Mouse (Mus musculus) heart, postnatal 0 days (tissue): Measurements from ENCODE around the gene 4933427I04Rik. TPM values are rescaled to one million over a fixed set of nuclear protein-coding genes. Genes with fewer than 3 reads are reported as not detected.

Experiments
- ATAC-seq: fragments of 200-750 bp; cut with Nextera tagmentation; 2 replicates; pipeline ENCODE4 v1.8.0; 2017; ENCODE audit warnings: low read depth, moderate number of reproducible peaks, moderate library complexity; ENCODE audit not compliant: insufficient read depth
- DNase-seq: peaks from one replicate; pipeline ENCODE4 v3.0.0-alpha.2; 2016; ENCODE audit warnings: low spot score
- H3K27ac ChIP-seq: fragments of 300-500 bp; sonication (generic); 2 replicates; pipeline ENCODE4 v1.5.1; 2014; ENCODE audit warnings: low read depth, mild to moderate bottlenecking
- H3K27me3 ChIP-seq: fragments of 300-500 bp; sonication (generic); 2 replicates; pipeline ENCODE4 v1.6.1; 2014; ENCODE audit warnings: low read length, mixed read lengths; ENCODE audit not compliant: control insufficient read depth, insufficient read depth
- H3K36me3 ChIP-seq: fragments of 300-500 bp; sonication (generic); replicated peaks from 2 replicates; pipeline ENCODE4 v1.6.1; 2014; ENCODE audit warnings: low read length, mixed read lengths; ENCODE audit not compliant: control insufficient read depth, insufficient read depth
- H3K4me1 ChIP-seq: fragments of 300-500 bp; sonication (generic); 2 replicates; pipeline ENCODE4 v1.6.1; 2014; ENCODE audit warnings: antibody characterized with exemption; ENCODE audit not compliant: control insufficient read depth, insufficient read depth
- H3K4me2 ChIP-seq: fragments of 300-500 bp; sonication (generic); 2 replicates; pipeline ENCODE4 v1.6.1; 2014; ENCODE audit warnings: low read depth, mild to moderate bottlenecking, low read length, moderate library complexity
- H3K4me3 ChIP-seq: fragments of 300-500 bp; sonication (generic); 2 replicates; pipeline ENCODE4 v1.5.1; 2014; ENCODE audit warnings: low read depth, low read length
- H3K9ac ChIP-seq: fragments of 300-500 bp; sonication (generic); replicated peaks from 2 replicates; pipeline ENCODE4 v1.6.1; 2014; ENCODE audit warnings: low read depth, low read length, mixed read lengths
- H3K9me3 ChIP-seq: fragments of 300-500 bp; sonication (generic); replicated peaks from 2 replicates; pipeline ENCODE4 v1.6.1; 2016; ENCODE audit warnings: low read length; ENCODE audit not compliant: control insufficient read depth
- CTCF ChIP-seq: IDR thresholded peaks from 2 replicates; pipeline ENCODE4 v1.5.1; 2016; ENCODE audit warnings: antibody characterized with exemption, control low read depth, low read depth
- EP300 ChIP-seq: IDR thresholded peaks from 2 replicates; pipeline ENCODE4 v1.6.1; 2016; ENCODE audit warnings: antibody characterized with exemption, low read depth
- WGBS: fragments of 180-500 bp; shearing (Covaris S2); extraction: QIAGEN DNeasy Blood & Tissue Kit; methylation state at CpG from one replicate; pipeline ENCODE4 v1.1.7; 2014; 5-methylcytosine and 5-hydroxymethylcytosine counted together
- polyA plus RNA-seq: library from polyadenylated mRNA; unstranded; fragments of >200 nt; fragmentation: Nextera tagmentation; extraction: Ambion mirVana; gene quantifications from 2 replicates; pipeline ENCODE4 v1.2.1, GENCODE M21; 2015
- total RNA-seq: library from RNA; depleted of rRNA; stranded (reverse); fragments of >200 nt; gene quantifications from 2 replicates; pipeline ENCODE4 v1.2.3, GENCODE M21; 2014; ENCODE audit warnings: low replicate concordance

Gene 4933427I04Rik
- total and polyA plus RNA-seq, 2 experiments from 2014 or later: not detected

DNA sequence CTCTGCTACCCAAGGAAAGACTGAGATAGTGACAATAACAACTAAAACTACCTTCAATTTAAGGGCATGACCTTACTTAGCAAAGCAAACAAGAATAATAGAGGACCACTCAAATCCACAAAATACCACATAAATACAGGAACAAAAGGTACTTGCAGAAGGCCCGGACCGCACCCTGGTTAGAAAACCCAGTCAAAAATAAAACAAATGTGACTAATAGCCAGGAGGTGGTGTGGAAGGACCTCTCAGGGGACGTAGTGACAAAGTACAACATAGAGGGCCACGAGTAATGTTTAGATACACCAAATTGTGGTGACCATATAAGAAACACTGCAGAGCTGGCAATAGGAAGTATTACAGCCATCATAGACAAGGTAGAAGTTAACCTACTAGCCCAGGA is 34.8 kb downstream of the 4933427I04Rik start:
- 82% methylated on average over 4 of the region's 4 CpGs for WGBS
- H3K4me1 ChIP-seq: no peaks in the 10 kb centered on the region
- no peaks in the 10 kb centered on the region for H3K9me3 ChIP-seq
- TF ChIP-seq EP300 (no peak), CTCF (no peak)
- H3K4me3 ChIP-seq: no peak overlapping the region
- ATAC-seq: no peak
- no peaks in the 10 kb centered on the region for H3K36me3 ChIP-seq
- DNase-seq: no peak
- no peaks in the 10 kb centered on the region for H3K27me3 ChIP-seq
- H3K9ac ChIP-seq: no peak overlapping the region
- no peak overlapping the region for H3K27ac ChIP-seq
- no peak overlapping the region for H3K4me2 ChIP-seq

DNA sequence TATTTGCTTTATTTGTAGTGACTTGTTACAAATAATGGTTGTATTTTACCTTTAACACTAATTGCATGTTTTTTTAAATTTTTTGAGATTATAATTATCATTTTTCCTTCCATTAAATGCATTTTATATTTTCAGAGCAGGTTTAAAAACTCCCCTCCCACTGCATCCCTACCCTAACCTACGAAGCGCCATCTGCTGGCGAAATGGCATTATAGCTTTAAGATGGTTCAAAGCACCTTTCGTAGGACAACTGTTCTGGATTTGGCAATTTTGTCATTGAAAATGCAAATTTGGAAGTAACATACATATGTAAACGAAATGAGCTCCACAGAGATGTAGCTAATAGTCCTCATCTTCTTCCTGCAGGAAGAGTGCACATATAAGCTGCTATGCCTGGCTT is 39.2 kb downstream of the 4933427I04Rik start:
- ATAC-seq: no peak
- WGBS: 12% methylated on average over 5 of the region's 5 CpGs
- TF ChIP-seq EP300: no peak
- peak; percentile 83 for TF ChIP-seq CTCF

DNA sequence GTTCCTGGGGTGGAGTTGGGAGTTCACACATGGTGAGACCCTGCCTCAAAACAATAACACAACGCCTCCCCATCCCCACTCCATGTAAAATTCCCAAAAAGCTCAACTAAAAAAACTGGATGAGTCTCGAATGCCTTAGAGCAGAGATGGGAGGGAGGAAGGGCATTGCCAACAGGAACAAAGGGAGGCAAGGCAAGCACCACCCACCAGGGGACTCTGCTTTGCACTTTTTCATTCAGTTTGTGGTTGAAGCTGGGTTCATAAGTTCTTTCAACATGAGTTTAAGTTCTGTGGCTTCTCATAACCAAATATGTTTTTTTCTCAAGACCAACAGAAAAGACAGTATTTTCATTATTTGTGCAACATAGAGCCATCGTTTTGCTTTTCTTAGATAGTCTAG is 44.0 kb downstream of the 4933427I04Rik start:
- H3K27ac ChIP-seq: no peak overlapping the region; the same call in 1 of the 2 replicates
- H3K4me3 ChIP-seq: no peak overlapping the region
- DNase-seq: no peak
- H3K36me3 ChIP-seq: no peaks in the 10 kb centered on the region; the same call in 1 of the 2 replicates
- WGBS: 71% methylated on average over 3 of the region's 3 CpGs
- H3K27me3 ChIP-seq: no peaks in the 10 kb centered on the region
- TF ChIP-seq EP300 (no peak), CTCF (no peak)
- H3K4me2 ChIP-seq: no peak overlapping the region
- peaks cover 15% of the 10 kb centered on the region for H3K4me1 ChIP-seq
- H3K9ac ChIP-seq: no peak overlapping the region
- no peak for ATAC-seq
- H3K9me3 ChIP-seq: no peaks in the 10 kb centered on the region

More for the DNA sequence above, 39.2 kb downstream of the 4933427I04Rik start:
- no peak for DNase-seq
- no peak overlapping the region for H3K4me3 ChIP-seq
- H3K4me1 ChIP-seq: 0 out of 2 replicates have a peak, but pooled peaks cover 1% of the 10 kb centered on the region
- no peak overlapping the region for H3K9ac ChIP-seq
- H3K36me3 ChIP-seq: no peaks in the 10 kb centered on the region
- H3K9me3 ChIP-seq: no peaks in the 10 kb centered on the region
- H3K27ac ChIP-seq: no peak overlapping the region
- no peaks in the 10 kb centered on the region for H3K27me3 ChIP-seq
- no peak overlapping the region for H3K4me2 ChIP-seq

DNA sequence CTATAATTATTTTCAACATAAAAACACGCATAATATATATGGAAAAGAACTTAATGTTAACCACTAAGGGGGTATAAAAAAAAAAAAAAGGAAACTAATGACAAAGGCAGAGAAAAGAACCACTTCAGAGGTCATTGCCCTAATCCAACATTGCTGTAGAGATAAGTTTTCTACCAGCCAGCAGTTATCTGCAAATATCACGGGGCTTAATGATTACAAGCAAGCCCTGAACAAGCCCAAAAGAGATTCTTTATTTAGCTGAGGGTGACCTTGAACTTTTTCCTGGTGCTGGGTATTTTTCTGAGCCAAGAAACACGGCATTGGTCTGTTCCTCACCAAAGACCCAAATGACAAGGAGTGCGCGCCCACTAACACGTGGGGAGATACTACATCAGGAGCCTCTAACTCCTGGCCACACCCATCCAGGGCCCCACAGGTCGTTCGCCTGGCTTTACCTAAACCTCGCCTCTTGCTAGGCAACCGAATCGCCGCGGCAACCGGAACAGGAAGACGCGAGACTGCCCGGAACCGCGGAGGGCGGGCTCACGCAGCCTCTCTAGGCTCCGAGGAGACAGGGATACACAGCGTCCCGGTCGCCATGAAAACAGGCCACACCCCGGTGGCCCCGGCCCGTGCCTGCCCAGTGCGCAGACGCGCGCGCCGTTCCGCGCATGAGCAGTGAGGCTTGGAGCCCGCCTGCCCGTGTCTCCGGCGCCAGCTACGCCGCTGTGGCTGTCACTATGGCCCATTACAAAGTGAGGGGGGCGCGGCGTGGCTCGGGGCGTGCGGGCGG is 45.0 kb downstream of the 4933427I04Rik start, which contains the start of gene Mycbp:
TSS of gene Mycbp (plus strand) at position 500 of the 793 bp plus-strand sequence.
- peaks cover 15% of the 10 kb centered on the region for H3K4me1 ChIP-seq
- under 1% methylated on average over 42 of the region's 49 CpGs for WGBS
- no peaks in the 10 kb centered on the region for H3K9me3 ChIP-seq
- peak within 1 kb of the TSS; percentile 96 for H3K4me2 ChIP-seq
- no peaks in the 10 kb centered on the region for H3K27me3 ChIP-seq
- DNase-seq: peak; percentile 97
- H3K27ac ChIP-seq: peak within 1 kb of the TSS; percentile 76
- H3K9ac ChIP-seq: peak within 1 kb of the TSS; percentile 63
- TF ChIP-seq CTCF (no peak), EP300 (no peak)
- peaks cover 6% of the 10 kb centered on the region for H3K36me3 ChIP-seq
- peak; percentile 100 for ATAC-seq
- peak within 1 kb of the TSS; percentile 74 for H3K4me3 ChIP-seq

DNA sequence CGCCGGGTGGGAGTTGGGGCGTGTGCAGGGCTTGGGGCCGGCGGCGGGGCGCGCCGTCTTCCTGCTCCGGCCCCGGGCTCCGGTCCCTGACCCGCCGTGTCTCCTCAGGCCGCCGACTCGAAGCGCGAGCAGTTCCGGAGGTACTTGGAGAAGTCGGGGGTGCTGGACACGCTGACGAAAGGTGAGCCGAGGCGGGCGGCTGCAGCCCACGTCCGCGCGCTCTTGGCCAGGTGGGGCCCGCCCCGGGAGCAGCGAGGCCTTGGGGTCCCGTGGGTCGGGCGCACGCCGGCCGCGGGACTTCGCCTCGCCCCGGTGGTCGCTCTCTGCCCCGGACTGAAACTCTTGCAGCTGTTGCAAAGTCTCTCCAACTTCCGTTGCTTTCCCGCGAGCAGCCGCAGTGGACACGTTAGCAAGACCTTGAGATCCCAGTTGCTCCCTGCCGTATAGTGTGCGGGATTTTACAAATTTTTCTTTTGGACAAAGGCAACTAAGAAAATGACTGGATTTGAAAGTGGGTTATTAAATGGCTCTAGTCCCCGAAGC is 45.7 kb downstream of the 4933427I04Rik start:
- H3K4me1 ChIP-seq: peaks cover 15% of the 10 kb centered on the region
- WGBS: under 1% methylated on average over 53 of the region's 53 CpGs
- no peaks in the 10 kb centered on the region for H3K27me3 ChIP-seq
- H3K9ac ChIP-seq: peak overlapping the region; percentile 63
- peak overlapping the region; percentile 96 for H3K4me2 ChIP-seq
- ATAC-seq (no peak; the same call in 1 of the 2 replicates), DNase-seq (no peak)
- peak overlapping the region; percentile 74 for H3K4me3 ChIP-seq
- peak overlapping the region; percentile 71 for H3K27ac ChIP-seq
- H3K36me3 ChIP-seq: peaks cover 6% of the 10 kb centered on the region
- H3K9me3 ChIP-seq: no peaks in the 10 kb centered on the region
- TF ChIP-seq CTCF: no peak
- no peak for TF ChIP-seq EP300
